Mouse (Mus musculus): ENCODE measurements at regions not wholly inside any gene's neighbourhood (a gene's known extent, or its start where the extent isn't known, plus 50 kb on each side); places are given as distances from the start of the nearest gene placed in this dataset.

DNA sequence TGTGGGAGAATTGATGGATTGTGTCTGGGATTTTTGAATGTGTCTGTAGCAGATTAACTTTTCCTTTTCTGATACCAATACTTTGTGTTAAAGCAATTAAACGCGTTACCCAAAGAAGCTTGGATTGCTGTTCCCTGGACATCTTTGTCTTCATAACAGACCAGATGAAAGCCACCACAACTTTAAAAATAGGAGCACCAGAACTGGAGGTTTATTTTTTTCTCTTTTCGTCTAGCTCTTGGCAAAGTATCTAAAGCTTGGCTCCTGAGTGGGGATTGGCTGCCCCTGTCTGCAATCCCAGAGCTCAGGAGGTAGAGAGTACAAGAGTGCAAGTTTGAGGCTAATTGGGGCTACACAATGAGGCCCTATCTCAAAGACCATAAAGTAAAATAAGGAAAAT lies 64.0 kb upstream of the Zbtb18 start:
- no peak for TF ChIP-seq CTCF (IDR thresholded peaks at IDR 0.05; ENCODE audit: extremely low read depth, insufficient read length, insufficient replicate concordance, low read depth, low read length)
- no peak for TF ChIP-seq POLR2A (IDR thresholded peaks at IDR 0.05; ENCODE audit: low read depth, low read length)

All from small intestine, adult 2 months (tissue).